Mouse (Mus musculus) cortical plate, adult 2 months (tissue): Measurements from ENCODE around the gene Dhx16.

ENCODE experiments used
- CTCF ChIP-seq: fragments of 200-500 bp; IDR thresholded peaks from 2 replicates; pipeline ENCODE4 v1.5.1; 2011; ENCODE audit warnings: mild to moderate bottlenecking, control low read depth, low read length; ENCODE audit not compliant: insufficient read depth; ENCODE audit errors: extremely low read depth
- POLR2A ChIP-seq: fragments of 200-500 bp; IDR thresholded peaks from 2 replicates; pipeline ENCODE4 v1.6.1; 2011; ENCODE audit warnings: mild to moderate bottlenecking, low read length, control low read depth; ENCODE audit not compliant: insufficient read depth; ENCODE audit errors: extremely low read depth

DNA sequence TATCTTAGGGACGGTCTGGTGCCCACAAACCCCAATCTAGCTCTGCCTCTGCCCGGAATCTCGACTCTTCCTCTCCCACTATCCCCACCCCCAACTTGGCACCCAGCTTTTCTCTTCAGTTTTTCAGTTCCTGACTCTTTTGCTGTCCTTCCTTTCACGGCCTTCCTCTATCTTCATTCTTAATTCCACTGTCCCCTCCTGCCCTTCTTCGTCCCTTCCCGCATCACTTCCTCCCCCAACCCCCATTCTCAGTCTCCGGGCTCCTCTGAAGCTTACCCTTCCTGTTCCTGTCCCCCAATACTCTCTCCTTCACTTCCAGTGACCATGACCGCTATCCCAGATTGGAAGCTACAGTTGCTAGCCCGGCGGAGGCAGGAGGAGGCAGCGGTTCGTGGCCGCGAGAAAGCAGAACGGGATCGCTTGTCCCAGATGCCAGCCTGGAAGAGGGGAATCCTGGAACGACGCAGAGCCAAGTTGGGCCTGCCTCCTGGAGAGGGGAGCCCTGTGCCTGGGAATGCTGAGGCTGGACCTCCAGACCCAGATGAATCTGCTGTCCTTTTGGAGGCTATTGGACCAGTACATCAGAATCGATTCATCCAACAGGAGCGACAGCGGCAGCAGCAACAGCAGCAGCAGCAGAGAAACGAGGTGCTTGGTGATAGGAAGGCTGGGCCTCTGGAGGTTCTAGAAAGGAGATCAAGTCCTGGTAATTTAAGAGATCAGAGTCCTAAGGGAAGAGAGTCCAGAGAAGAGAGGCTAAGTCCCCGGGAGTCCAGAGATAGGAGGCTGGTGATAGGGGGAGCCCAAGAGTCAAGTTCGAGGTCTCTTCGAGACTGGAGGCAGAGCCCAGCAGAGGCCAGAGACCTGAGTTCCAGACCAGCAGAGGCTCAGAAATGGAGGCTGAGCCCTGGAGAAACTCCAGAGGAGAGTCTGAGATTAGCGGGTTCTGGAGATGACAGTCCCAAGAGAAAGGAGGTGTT is 12.4 kb upstream of the Dhx16 start:
- no peak for TF ChIP-seq POLR2A
- no peak for TF ChIP-seq CTCF
